Mouse (Mus musculus): ENCODE data around the gene Ccpg1os.

Ccpg1os gene

DNA sequence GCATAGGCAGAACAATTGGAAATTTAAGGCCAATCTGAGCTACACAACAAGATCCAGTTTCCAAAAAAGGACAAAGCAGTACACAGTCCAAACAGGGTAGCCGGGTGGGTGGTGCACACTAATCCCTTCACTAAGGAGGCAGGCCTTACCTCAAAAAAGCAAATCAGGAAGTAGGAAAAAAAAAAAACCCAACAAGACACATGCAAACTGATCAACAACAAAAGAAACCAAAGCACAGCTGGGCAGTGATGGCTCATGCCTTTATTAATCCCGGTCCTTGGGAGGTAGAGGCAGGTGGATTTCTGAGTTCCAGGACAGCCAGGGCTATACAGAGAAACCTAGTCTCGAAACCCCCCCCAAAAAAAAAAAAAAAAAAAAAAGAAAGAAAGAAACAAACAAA, 2.5 kb upstream of the Ccpg1os start:
- DNase-seq (ENCODE audit: low read depth, low spot score), result no peak

DNA sequence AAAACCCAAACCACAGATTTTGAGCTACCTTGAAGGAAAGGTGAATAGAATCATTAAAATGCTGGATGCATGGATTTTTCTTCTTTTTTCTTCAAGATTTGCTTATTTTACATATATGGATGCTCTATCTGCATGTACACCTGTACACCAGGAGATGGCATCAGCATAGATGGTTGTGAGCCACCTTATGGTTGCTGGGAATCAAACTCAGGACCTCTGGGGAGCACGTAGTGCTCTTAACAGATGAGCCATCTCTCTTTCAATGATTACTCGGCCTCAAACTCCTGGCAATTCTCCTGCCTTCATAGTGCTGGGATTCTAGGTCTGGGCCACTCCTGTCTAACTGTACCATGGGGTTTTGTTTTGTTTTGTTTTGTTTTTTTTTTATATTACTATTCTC, 2.1 kb downstream of the Ccpg1os start:
- DNase-seq (ENCODE audit: low read depth, low spot score), result peak; percentile 53

DNA sequence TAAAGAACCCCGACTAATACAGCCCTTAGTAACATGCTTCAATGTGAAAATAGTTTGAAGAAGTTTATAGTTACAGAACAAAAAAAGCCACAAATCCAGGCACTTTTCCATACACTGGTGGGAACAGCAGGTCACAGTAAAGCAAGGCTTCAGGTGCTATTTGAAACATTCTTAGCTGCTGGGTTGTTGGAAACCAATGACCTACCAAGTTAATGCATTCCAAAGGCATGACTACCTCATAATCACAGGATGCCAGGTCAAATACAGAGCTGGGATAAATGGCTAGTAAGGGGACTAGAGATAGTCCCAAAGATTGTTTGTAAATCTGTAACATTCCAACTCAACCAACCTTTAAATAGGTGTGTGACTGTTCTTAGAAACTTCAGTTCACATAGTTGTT, 9.9 kb downstream of the Ccpg1os start:
- DNase-seq (ENCODE audit: low read depth, low spot score), result no peak

DNA sequence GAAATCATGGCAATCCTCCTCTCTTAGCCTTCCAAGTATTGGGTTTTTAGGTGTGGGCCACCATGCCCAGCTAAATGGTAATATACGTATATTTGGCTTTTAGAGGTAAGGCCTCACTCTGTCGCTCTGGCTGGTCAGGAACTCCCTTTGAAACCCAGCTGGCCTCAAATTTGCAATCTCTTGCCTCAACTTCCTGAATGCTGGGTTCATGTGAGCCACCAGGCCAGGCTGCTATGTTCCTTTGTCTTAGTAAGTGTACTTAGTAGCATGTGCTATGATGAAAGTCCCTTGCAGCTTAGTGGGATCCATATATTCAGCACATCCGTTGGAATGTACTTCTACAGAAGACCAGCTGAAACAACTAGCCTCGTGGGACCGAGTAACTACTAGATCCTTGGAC, 10.4 kb downstream of the Ccpg1os start:
- DNase-seq (ENCODE audit: low read depth, low spot score), result no peak

DNA sequence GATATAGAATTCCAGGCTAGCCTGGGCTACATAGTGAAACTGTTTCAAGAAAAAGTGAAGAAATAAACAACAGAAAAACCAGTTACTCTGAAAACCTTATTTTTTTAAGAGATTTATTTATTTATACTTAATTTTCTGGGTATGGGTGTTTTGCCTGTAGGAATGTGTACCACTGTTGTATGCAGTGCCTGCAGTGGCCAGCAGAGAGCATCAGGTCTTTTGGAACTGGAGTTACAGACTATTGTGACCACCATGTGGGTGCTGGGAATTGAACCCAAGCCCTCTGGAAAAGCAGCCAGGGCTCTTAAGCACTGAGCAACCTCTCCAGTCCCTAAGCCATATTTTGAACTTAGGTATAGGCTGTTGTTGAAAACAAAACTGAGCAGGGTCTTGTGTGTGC, 12.2 kb downstream of the Ccpg1os start:
- no peak for DNase-seq (ENCODE audit: low read depth, low spot score)

DNA sequence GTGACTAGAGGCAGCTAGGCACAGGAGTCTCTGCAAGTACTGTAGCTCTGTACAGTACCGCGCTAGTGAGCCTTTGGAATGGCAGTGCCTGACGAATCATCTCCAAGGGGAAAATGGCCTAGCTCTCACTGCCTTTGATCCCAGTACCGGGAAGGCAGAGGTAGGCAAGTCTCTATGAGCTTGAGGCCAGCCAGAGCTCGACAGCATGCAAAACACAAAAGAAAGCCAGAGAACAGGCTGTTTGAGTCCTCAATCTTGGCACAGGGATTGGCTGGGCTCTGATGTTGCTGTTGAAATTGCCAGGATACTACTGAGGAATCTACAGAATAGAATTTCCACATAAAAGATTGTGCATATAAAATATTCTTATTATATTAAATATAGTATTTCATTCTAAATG, 12.7 kb downstream of the Ccpg1os start:
- DNase-seq (ENCODE audit: low read depth, low spot score), result no peak

DNA sequence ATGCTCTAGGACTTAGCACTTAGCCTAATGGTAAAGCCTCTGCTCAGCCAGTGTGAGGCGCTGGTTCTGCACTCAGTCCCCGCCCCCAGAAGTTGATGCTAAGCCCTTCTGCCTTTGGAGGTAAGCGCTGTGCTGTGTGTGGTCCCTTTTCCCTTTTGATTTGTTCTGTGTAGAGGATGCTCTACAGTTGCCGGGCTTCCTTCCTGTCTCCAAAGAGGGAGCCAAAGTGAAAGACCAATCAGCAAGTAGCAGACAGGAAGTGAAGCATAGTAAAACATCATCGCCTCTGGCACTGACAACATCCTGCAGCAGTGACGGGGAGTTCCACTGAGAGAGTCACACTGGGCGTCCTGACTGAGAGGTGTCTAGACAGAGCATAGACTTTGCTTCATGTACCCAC, 15.3 kb downstream of the Ccpg1os start:
- DNase-seq (ENCODE audit: low read depth, low spot score), result peak; percentile 92

DNA sequence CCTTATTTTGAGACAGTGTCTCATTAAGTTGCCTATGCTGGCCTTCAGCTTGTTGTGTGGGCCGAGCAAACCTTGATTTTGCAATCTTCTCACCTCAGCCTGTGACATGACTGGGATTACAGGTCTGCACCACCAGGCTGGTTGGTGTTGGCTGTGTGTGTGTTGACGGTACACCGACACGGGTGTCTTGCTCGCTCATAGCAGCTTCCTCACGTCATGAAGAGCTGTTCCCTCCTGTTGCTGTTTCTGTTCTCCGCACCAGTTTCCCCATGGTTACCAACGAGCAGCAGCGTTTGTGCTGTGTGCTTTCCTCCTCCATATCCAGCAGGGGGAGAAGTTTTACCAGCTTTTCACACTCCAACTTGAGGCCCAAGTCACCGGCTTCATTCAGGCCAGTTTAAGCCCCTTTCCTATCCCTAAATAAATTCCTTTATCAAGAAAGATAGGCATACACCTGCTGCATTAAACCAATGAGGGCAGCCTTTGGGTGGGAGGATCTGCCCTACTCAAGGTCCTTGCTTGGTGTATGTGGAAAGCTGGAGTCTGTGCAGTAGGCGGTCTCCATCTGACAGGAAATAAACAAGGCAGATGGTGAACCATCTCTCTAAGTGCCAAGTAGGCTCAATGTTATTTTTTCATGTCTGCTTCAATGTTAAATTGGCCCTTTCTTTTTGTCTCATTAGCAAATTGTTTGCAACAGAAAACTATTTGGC, 16.7 kb downstream of the Ccpg1os start:
- peak; percentile 89 for DNase-seq (ENCODE audit: low read depth, low spot score)

DNA sequence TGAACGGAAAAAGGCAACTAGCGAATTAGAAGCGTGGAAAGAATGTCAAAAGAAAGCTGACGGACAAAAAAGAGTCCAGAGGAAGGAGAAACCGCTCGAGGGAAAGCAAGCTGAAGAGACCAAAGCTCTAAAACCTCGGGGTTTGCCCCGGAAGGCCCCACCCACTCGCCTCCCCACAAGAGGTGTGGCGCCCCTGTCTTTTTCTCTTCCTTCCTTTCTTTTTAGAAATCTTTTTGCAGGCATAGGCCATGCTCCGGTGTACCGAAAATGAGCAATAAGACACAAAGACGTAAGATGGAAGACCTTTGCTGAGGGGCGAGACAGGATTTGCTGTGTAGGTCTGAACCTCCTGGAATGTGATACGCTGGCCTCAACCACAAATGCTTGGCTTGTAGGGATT, 23.2 kb downstream of the Ccpg1os start:
- DNase-seq (ENCODE audit: low read depth, low spot score), result peak; percentile 84

DNA sequence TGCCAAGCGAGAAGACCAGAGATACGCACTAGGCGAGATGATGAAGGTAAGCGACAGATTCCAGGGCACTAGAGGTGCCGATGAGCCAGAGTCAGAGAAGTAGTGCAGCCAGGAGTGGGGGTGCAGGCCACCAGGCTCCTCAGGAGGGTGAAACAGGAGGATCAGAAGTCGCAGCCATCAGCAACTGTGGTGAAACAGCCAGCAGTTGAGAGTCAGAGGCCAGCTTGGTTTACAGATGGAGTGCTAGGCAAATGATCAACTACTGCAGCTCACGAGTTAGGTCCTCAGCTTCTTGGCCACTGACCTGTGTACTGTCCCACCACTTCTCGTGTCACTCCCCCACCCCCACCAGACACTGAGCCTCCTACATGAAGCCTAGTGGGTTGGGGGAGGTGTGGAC, 23.8 kb downstream of the Ccpg1os start:
- DNase-seq (ENCODE audit: low read depth, low spot score), result peak; percentile 49

DNA sequence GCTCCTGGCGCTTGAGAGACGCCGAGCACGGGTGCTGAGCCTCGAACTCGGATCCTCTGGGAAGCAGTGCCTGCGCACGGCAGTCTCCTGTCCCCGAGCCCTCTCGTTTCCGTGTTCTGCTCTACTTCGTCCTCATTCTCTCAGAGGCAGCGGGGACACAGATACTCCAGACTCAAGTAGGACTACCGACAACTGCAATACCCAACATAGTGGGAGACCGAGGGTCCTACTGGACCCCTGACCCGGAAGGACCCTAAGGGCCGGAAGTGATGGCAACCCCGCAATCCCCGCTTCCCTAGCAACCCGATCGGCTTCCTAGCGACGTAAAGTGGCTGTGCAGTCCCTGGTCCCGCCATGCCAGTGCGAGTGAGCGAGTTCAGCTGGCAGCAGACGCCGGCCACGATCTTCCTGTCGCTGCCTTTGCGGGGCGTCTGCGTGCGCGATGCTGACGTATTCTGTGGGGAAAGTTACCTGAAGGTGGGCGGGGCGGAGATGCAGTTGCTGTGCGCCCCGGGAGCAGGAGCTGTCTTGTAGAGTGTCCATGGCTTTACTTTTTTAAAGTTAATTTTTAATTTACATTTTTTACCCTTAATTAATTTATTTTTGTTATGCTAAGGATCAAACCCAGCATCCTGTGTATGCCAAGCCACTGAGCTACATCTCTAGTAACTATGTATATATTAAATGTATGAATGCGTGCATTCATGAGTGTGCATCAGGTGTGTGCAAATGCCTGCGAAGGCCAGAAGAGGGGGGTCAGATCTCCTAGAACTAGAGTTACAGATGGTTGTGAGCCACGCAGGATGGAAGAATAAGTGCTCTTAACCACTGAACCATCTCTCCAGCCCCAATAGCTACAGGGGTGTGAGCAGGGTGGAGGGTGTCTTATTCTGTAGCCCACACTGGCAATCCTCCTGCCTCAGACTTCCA, 26.4 kb downstream of the Ccpg1os start, which contains the start of the genes Dyx1c1 and Gm44503:
TSS of gene Dyx1c1 (plus strand) at position 265 of the 930 bp plus-strand sequence.
TSS of gene Gm44503 (plus strand) at position 332 of the 930 bp plus-strand sequence.
- DNase-seq (ENCODE audit: low read depth, low spot score), result peak; percentile 95

DNA sequence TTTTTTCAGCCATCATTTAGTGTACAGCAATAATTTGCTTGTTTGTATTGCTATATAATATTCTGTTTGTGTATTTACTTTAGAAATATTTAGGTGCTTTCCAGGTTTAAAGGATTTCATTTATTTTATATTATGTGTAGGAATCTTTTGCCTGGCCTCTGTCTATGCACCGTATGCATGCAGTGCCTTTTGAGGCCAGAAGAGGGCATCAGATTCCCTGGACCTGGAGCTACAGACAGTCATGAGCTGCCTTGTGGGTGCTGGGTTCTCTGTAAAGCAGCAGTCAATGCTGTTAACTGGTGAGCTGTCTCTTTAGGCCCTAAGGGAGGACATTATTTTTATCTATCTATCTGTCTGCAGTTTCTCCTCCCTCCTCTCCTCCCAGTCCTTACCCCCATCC, 29.6 kb downstream of the Ccpg1os start:
- peak; percentile 84 for DNase-seq (ENCODE audit: low read depth, low spot score)

DNA sequence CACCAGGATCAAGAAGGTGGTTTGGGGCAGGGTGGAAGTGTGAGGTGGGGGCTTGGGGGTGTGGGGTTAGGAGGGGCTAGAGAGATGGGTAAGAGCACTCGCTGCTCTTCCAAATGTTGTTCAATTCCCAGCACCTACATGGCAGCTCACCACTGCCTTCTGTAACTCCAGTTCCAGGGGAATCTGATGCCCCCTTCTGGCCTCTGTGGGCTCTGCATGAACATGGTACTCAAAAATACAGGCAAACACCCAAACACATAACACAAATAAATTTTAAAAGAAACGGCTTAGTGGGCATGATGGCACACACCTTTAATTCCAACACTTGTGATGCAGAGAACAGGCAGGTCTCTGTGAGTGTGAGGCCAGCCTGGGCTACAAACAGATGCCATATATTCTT, 30.4 kb downstream of the Ccpg1os start:
- peak; percentile 57 for DNase-seq (ENCODE audit: low read depth, low spot score)

DNA sequence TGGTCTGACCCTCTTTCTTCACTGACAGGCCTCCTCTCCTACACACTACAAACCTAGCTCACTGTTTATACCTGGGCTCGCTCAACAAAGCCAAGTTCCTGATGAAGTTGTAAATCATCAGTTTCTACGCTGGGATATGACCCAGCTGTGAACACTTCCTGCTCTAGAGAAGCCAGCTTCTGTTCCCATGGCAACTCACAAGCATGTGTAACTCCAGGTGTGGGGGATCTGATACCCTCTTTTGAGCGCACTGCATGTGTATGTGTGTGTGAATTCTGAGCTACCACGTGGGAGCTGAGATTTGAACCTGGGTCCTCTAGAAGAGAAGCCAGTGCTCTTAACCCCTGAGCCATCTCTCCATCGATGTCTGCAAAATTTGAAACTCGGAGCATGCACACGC, 35.6 kb downstream of the Ccpg1os start:
- no peak for DNase-seq (ENCODE audit: low read depth, low spot score)

DNA sequence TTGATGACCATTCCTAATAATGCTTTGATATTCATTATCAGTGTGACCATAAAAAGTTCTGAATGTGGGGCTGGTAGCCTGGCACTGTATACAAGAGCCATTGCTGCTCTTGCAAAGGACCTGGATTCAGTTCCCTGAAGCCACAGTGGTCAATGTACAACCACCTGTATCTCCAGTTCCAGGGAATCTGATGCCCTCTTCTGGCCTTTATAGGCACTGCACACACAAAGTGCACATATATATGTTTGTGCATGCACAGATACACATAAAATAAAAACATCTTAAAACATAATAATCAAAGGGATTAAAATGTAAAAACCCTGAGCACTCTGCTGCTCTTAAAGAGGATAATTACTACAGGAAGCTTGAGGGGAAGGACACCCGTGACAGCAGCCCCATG, 38.2 kb downstream of the Ccpg1os start:
- DNase-seq (ENCODE audit: low read depth, low spot score), result no peak

DNA sequence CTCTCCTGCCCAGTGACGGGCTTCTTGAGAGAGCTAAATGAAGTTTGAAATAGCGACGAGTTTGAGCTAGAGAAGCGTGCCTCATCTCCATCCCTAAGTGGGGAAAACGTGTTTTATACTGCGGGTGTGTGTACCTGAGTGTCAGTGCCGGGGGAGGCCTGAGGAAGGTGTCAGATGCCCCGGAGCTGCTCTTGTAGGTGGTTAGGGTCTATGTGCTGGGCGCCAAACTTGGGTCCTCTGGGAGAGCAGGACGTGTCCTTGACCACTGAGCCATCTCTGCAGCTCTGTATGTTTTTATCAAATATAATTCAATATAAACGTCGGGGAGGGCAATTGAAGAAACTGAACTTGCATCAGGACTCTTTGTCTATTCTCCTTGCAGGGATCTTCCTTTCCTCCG, 40.9 kb downstream of the Ccpg1os start:
- DNase-seq (ENCODE audit: low read depth, low spot score), result no peak

DNA sequence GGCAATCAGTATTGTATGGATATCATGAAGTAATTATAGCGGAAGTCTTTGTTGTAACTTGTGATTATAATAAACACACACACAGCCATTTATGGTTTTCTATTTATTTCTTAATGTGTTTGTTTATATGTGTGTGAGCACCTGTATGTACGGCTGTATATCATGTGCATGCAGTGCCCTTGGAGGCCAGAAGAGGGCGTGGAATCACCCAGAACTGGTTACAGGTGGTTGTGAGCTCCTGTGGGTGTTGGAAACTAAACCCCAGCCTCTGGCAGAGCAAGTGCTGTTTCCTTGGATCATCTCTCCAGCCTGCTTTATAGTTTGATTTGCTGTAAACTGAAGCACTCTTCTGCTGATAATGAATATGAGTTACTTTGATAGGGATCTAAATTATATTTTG, 41.8 kb downstream of the Ccpg1os start:
- DNase-seq (ENCODE audit: low read depth, low spot score), result peak; percentile 36

DNA sequence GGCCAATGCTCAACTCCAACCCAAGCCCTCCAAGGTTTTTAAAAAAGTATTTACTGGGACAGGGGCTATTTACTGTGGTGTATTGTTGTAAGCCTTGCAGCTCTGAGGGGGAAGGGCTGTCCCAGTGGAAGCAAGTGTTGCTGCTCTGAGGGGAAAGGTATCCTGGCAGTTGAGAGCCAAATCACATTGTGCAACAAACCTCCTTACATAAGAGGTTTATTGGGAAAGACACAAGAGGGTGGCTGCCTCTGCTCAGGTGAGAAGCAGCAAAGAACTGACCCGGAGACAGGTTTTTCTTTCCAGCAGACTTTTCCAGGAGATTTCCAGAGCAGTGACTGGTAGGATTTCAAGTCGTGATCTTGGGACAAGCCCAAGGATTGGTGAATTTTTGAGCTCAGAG, 48.9 kb downstream of the Ccpg1os start:
- DNase-seq (ENCODE audit: low read depth, low spot score), result no peak

DNA sequence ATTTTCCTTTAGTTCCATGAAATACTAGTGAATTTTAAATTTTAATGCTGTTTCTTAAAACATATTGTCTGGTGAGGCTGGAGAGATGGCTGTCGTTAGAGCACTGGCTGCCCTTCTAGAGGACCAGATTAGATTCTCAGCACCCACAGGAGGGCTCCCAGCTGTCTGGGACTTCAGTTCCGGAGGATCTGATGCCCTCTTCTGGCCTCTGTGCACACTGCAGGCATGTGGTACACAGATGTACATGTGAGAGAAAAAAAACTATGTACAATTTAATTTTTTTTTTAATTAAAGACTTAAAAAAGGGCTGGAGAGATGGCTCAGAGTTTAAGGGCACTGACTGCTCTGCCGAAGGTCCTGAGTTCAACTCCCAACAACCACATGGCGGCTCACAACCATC, 49.9 kb downstream of the Ccpg1os start:
- DNase-seq (ENCODE audit: low read depth, low spot score), result peak; percentile 22

DNA sequence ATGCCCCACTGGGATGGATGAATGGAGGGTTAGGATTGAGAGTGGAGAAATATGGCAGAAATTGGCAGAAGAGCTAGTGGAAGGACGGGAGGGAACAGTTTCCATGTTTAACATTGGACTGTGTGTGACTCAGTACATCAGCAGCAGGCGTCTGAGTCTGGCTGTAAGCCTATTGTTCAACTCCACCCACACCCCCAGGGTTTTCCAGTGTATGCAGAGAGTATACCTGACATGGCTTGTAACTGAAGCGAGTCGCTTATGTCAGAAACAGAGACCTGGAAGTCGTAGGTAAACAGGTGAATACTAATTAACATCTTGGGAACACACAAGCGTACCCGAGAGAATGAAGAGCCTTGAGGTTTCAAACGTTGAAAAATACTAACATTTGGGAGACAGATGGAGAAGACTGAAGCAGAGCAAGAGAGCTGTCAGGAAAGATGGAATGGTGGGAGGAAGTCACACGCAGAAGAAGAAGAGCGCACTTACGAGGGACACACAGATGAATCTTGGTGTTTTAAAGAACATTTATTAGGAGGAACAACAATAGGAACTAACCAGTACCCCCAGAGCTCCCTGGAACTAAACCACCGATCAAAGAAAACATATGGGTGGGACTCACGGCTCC, 53.9 kb downstream of the Ccpg1os start:
- DNase-seq (ENCODE audit: low read depth, low spot score), result no peak
